Mouse (Mus musculus) MEL (cell line): ENCODE measurements at regions not wholly inside any gene's neighbourhood (a gene's known extent, or its start where the extent isn't known, plus 50 kb on each side); places are given as distances from the start of the nearest gene placed in this dataset.

Experiments used
- DNase-seq: peaks from one replicate; pipeline ENCODE4 v3.0.0; 2011; ENCODE audit warnings: low read depth, low spot score
- H3K27ac ChIP-seq: 2 replicates; pipeline ENCODE4 v1.5.1; 2012; ENCODE audit warnings: low read depth, mild to moderate bottlenecking, control low read depth, low read length, moderate library complexity; ENCODE audit not compliant: control insufficient read depth
- H3K27me3 ChIP-seq, 2 experiments: fragments of 150-350 bp in 1 of 2; sonication (generic) in 1 of 2; 2 replicates each; pipeline ENCODE4 v1.6.1; 2012; ENCODE audit warnings: low read length in 2 of 2, mild to moderate bottlenecking in 2 of 2, improper control_type of control experiment in 1 of 2, moderate library complexity in 1 of 2; ENCODE audit not compliant: insufficient read depth in 2 of 2, control insufficient read depth in 1 of 2
- H3K36me3 ChIP-seq, 2 experiments: 2 replicates each; pipeline ENCODE4 v1.6.1; 2012 to 2014; ENCODE audit warnings: low read length in 2 of 2, improper control_type of control experiment in 1 of 2, inconsistent platforms in 1 of 2, mild to moderate bottlenecking in 1 of 2; ENCODE audit not compliant: insufficient read depth in 2 of 2, control insufficient read depth in 1 of 2
- H3K4me1 ChIP-seq, 2 experiments: fragments of 150-350 bp in 1 of 2; sonication (generic) in 1 of 2; 2 replicates each; pipeline ENCODE4 v1.6.1; 2012; ENCODE audit warnings: low read length in 2 of 2, improper control_type of control experiment in 1 of 2, mild to moderate bottlenecking in 1 of 2; ENCODE audit not compliant: insufficient read depth in 2 of 2, control insufficient read depth in 1 of 2
- H3K4me3 ChIP-seq, 2 experiments: fragments of 150-350 bp in 1 of 2; sonication (generic) in 1 of 2; 2 replicates each; pipeline ENCODE4 v1.5.1; 2012; ENCODE audit warnings: low read depth in 2 of 2, low read length in 2 of 2, mild to moderate bottlenecking in 2 of 2, moderate library complexity in 2 of 2, control low read depth in 1 of 2, improper control_type of control experiment in 1 of 2; ENCODE audit not compliant: control insufficient read depth in 1 of 2, insufficient read depth in 1 of 2
- H3K79me2 ChIP-seq: 2 replicates; pipeline ENCODE4 v1.6.1; 2012; ENCODE audit warnings: mild to moderate bottlenecking, low read length, moderate library complexity; ENCODE audit not compliant: control insufficient read depth, poor library complexity, insufficient read depth
- H3K9ac ChIP-seq: 2 replicates; pipeline ENCODE4 v1.6.1; 2012; ENCODE audit warnings: low read depth, mild to moderate bottlenecking, control low read depth, low read length, moderate library complexity; ENCODE audit not compliant: control insufficient read depth, poor library complexity, severe bottlenecking
- H3K9me3 ChIP-seq: fragments of 150-350 bp; sonication (generic); replicated peaks from 2 replicates; pipeline ENCODE4 v1.6.1; 2012; ENCODE audit warnings: mild to moderate bottlenecking, low read length, improper control_type of control experiment, moderate library complexity; ENCODE audit not compliant: insufficient read depth
- BHLHE40 ChIP-seq: IDR thresholded peaks from 2 replicates; pipeline ENCODE4 v1.6.1; 2012; ENCODE audit warnings: low read depth, mild to moderate bottlenecking, inconsistent platforms, low read length, improper control_type of control experiment, borderline replicate concordance
- CHD1 ChIP-seq: IDR thresholded peaks from 2 replicates; pipeline ENCODE4 v1.6.1; 2012; ENCODE audit warnings: low read depth, mild to moderate bottlenecking, inconsistent platforms, low read length, improper control_type of control experiment
- CHD2 ChIP-seq: IDR thresholded peaks from 2 replicates; pipeline ENCODE4 v1.6.1; 2011; ENCODE audit warnings: low read length, improper control_type of control experiment
- E2F4 ChIP-seq: IDR thresholded peaks from 2 replicates; pipeline ENCODE4 v1.6.1; 2011; ENCODE audit warnings: low read depth, low read length, improper control_type of control experiment, borderline replicate concordance
- ELF1 ChIP-seq: IDR thresholded peaks from 2 replicates; pipeline ENCODE4 v1.6.1; 2014; ENCODE audit warnings: low read depth, mild to moderate bottlenecking, inconsistent platforms, low read length, improper control_type of control experiment, moderate library complexity
- EP300 ChIP-seq, 2 experiments: IDR thresholded peaks; 2 replicates each; pipeline ENCODE4 v1.6.1; 2011; ENCODE audit warnings: improper control_type of control experiment in 2 of 2, low read length in 2 of 2, low read depth in 1 of 2, mild to moderate bottlenecking in 1 of 2
- ETS1 ChIP-seq: IDR thresholded peaks from 2 replicates; pipeline ENCODE4 v1.6.1; 2012; ENCODE audit warnings: low read depth, mild to moderate bottlenecking, inconsistent platforms, low read length, improper control_type of control experiment, moderate library complexity
- GABPA ChIP-seq: IDR thresholded peaks from 2 replicates; pipeline ENCODE4 v1.6.1; 2012; ENCODE audit warnings: low read depth, mild to moderate bottlenecking, inconsistent platforms, low read length, improper control_type of control experiment, moderate library complexity
- GATA1 ChIP-seq: IDR thresholded peaks from 2 replicates; pipeline ENCODE4 v1.6.1; 2011; ENCODE audit warnings: low read depth, low read length, improper control_type of control experiment
- HCFC1 ChIP-seq: IDR thresholded peaks from 2 replicates; pipeline ENCODE4 v1.6.1; 2012; ENCODE audit warnings: low read depth, mild to moderate bottlenecking, inconsistent platforms, low read length, improper control_type of control experiment, moderate library complexity
- KAT2A ChIP-seq: conservative IDR thresholded peaks from 2 replicates; pipeline ENCODE4 v1.6.1; 2012; ENCODE audit warnings: low read depth, low read length, improper control_type of control experiment, inconsistent platforms
- MAFK ChIP-seq: IDR thresholded peaks from 2 replicates; pipeline ENCODE4 v1.6.1; 2011; ENCODE audit warnings: low read depth, mild to moderate bottlenecking, low read length, improper control_type of control experiment, borderline replicate concordance
- MAZ ChIP-seq: IDR thresholded peaks from 2 replicates; pipeline ENCODE4 v1.6.1; 2012; ENCODE audit warnings: low read depth, mild to moderate bottlenecking, inconsistent platforms, low read length, improper control_type of control experiment
- MYB ChIP-seq: IDR thresholded peaks from 2 replicates; pipeline ENCODE4 v1.6.1; 2011; ENCODE audit warnings: mild to moderate bottlenecking, low read depth, low read length, improper control_type of control experiment
- MYC ChIP-seq: IDR thresholded peaks from 2 replicates; pipeline ENCODE4 v1.6.1; 2011; ENCODE audit warnings: low read depth, mild to moderate bottlenecking, low read length, improper control_type of control experiment, moderate library complexity
- NELFE ChIP-seq: IDR thresholded peaks from 2 replicates; pipeline ENCODE4 v1.6.1; 2011; ENCODE audit warnings: low read depth, low read length, improper control_type of control experiment
- NRF1 ChIP-seq: IDR thresholded peaks from 2 replicates; pipeline ENCODE4 v1.6.1; 2014; ENCODE audit warnings: low read depth, mild to moderate bottlenecking, inconsistent platforms, low read length, improper control_type of control experiment, moderate library complexity; ENCODE audit not compliant: poor library complexity, insufficient read depth, severe bottlenecking
- POLR2A ChIP-seq, 2 experiments: IDR thresholded peaks; 2 replicates each; pipeline ENCODE4 v1.6.1; 2011 to 2012; ENCODE audit warnings: low read length in 2 of 2, mild to moderate bottlenecking in 2 of 2, control low read depth in 1 of 2, improper control_type of control experiment in 1 of 2, low read depth in 1 of 2, moderate library complexity in 1 of 2; ENCODE audit not compliant: control insufficient read depth in 1 of 2, insufficient read depth in 1 of 2, poor library complexity in 1 of 2
- POLR2AphosphoS2 ChIP-seq: IDR thresholded peaks from 2 replicates; pipeline ENCODE4 v1.6.1; 2011; ENCODE audit warnings: low read length, improper control_type of control experiment
- POLR2AphosphoS5 ChIP-seq: IDR thresholded peaks from 2 replicates; pipeline ENCODE4 v1.6.1; 2012; ENCODE audit warnings: low read depth, borderline replicate concordance, mild to moderate bottlenecking, inconsistent platforms, low read length, moderate library complexity, mixed read lengths
- RAD21 ChIP-seq: IDR thresholded peaks from 2 replicates; pipeline ENCODE4 v1.6.1; 2011; ENCODE audit warnings: mild to moderate bottlenecking, low read depth, low read length, improper control_type of control experiment
- RCOR1 ChIP-seq: IDR thresholded peaks from 2 replicates; pipeline ENCODE4 v1.6.1; 2012; ENCODE audit warnings: low read depth, mild to moderate bottlenecking, inconsistent platforms, low read length, improper control_type of control experiment
- SMC3 ChIP-seq: IDR thresholded peaks from 2 replicates; pipeline ENCODE4 v1.6.1; 2011; ENCODE audit warnings: low read depth, low read length, improper control_type of control experiment
- TAL1 ChIP-seq: IDR thresholded peaks from 2 replicates; pipeline ENCODE4 v1.6.1; 2012; ENCODE audit warnings: mild to moderate bottlenecking, inconsistent platforms, low read length, moderate library complexity, mixed read lengths
- TBP ChIP-seq: IDR thresholded peaks from 2 replicates; pipeline ENCODE4 v1.8.0; 2011; ENCODE audit warnings: low read depth, low read length, improper control_type of control experiment
- TCF12 ChIP-seq: IDR thresholded peaks from 2 replicates; pipeline ENCODE4 v1.6.1; 2014; ENCODE audit warnings: low read depth, mild to moderate bottlenecking, inconsistent platforms, low read length, improper control_type of control experiment, moderate library complexity
- UBTF ChIP-seq: IDR thresholded peaks from 2 replicates; pipeline ENCODE4 v1.6.1; 2012; ENCODE audit warnings: low read depth, mild to moderate bottlenecking, inconsistent platforms, low read length, improper control_type of control experiment, moderate library complexity, borderline replicate concordance; ENCODE audit not compliant: insufficient read depth
- USF1 ChIP-seq: IDR thresholded peaks from 2 replicates; pipeline ENCODE4 v1.6.1; 2014; ENCODE audit warnings: low read depth, mild to moderate bottlenecking, inconsistent platforms, low read length, improper control_type of control experiment, moderate library complexity
- USF2 ChIP-seq, 2 experiments: IDR thresholded peaks; 2 replicates each; pipeline ENCODE4 v1.6.1; 2011 to 2012; ENCODE audit warnings: improper control_type of control experiment in 2 of 2, low read length in 2 of 2, borderline replicate concordance in 1 of 2, inconsistent platforms in 1 of 2, low read depth in 1 of 2, mild to moderate bottlenecking in 1 of 2; ENCODE audit not compliant: insufficient read depth in 1 of 2
- ZC3H11A ChIP-seq: IDR thresholded peaks from 2 replicates; pipeline ENCODE4 v1.6.1; 2012; ENCODE audit warnings: low read depth, mild to moderate bottlenecking, inconsistent platforms, low read length, improper control_type of control experiment
- ZNF384 ChIP-seq: IDR thresholded peaks from 2 replicates; pipeline ENCODE4 v1.6.1; 2012; ENCODE audit warnings: low read depth, mild to moderate bottlenecking, inconsistent platforms, low read length, improper control_type of control experiment

DNA sequence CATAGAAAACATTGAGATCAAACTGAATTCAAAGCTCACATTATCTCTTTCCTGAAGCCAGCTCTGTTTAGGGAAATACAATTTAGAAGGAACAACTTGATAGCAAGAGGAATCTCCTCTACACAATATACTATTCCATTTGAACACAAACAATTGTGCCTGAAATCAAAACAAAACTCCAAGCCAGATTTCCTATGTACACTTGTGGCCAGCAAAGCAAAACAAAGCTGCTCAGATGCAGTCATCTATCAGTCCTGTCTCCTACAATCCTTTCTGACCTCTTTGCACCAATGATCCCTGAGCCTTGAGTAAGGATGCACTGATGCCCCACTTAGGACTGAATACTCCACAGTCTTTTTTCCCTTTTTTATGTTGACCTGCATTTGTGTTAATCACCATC, 920.2 kb downstream of the Pcdh17 start:
- TF ChIP-seq USF2 (IDR thresholded peaks at IDR 0.05; ENCODE audit: borderline replicate concordance in 1 of 2, insufficient read depth in 1 of 2, low read depth in 1 of 2, low read length in 2 of 2) (no peak), TAL1 (no peak), UBTF (no peak), NELFE (no peak), TBP (no peak), CHD1 (no peak), MAFK (no peak), POLR2A (IDR thresholded peaks at IDR 0.05; ENCODE audit: control insufficient read depth in 1 of 2, insufficient read depth in 1 of 2, low read depth in 1 of 2, low read length in 2 of 2, poor library complexity in 1 of 2) (no peak), SMC3 (no peak), MAZ (no peak), GATA1 (no peak), USF1 (no peak)
- no peaks in the 10 kb centered on the region for H3K9me3 ChIP-seq
- no peak overlapping the region for H3K9ac ChIP-seq
- no peaks in the 10 kb centered on the region for H3K4me1 ChIP-seq
- no peaks in the 10 kb centered on the region for H3K36me3 ChIP-seq
- no peak overlapping the region for H3K4me3 ChIP-seq
- no peak overlapping the region for H3K27ac ChIP-seq
- no peaks in the 10 kb centered on the region for H3K79me2 ChIP-seq
- H3K27me3 ChIP-seq: no peaks in the 10 kb centered on the region
- no peak for DNase-seq

DNA sequence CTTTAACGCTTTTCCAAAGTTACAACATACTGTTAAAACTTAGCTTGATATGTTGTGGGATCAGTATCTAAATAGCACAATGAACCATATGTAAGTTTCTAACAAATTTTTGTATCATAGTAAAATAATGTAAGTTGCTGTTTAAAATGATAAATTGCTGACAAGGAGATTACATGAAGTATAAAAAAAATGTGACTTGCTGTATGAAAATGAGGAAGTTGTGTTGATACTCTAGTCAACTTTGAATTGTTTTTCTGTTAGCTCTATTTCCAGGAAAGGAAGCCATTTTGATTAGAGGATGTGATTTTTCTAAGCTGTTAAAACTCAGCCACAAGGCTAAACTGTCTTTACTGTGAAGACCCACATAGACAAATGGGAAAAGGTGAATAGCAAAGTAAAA, 929.9 kb downstream of the Pcdh17 start:
- H3K9ac ChIP-seq: no peak overlapping the region
- H3K36me3 ChIP-seq: no peaks in the 10 kb centered on the region
- H3K27ac ChIP-seq: no peak overlapping the region
- no peaks in the 10 kb centered on the region for H3K27me3 ChIP-seq
- no peaks in the 10 kb centered on the region for H3K79me2 ChIP-seq
- no peak overlapping the region for H3K4me3 ChIP-seq
- no peaks in the 10 kb centered on the region for H3K4me1 ChIP-seq
- no peaks in the 10 kb centered on the region for H3K9me3 ChIP-seq
- peak; percentile 43 for DNase-seq
- TF ChIP-seq ELF1 (no peak), TBP (no peak), MYC (no peak), ZNF384 (peak; percentile 80), RCOR1 (peak; percentile 73), TCF12 (no peak), E2F4 (no peak), NRF1 (no peak), HCFC1 (no peak), KAT2A (no peak), USF1 (no peak), GABPA (no peak), RAD21 (no peak), BHLHE40 (no peak), POLR2AphosphoS2 (no peak), POLR2AphosphoS5 (no peak), ZC3H11A (no peak), USF2 (IDR thresholded peaks at IDR 0.05; ENCODE audit: borderline replicate concordance in 1 of 2, insufficient read depth in 1 of 2, low read depth in 1 of 2, low read length in 2 of 2) (no peak), EP300 (IDR thresholded peaks at IDR 0.05; ENCODE audit: low read depth in 1 of 2, low read length in 2 of 2) (peak; percentile 6 to 29; a peak in 2 of 4 replicates), POLR2A (IDR thresholded peaks at IDR 0.05; ENCODE audit: control insufficient read depth in 1 of 2, insufficient read depth in 1 of 2, low read depth in 1 of 2, low read length in 2 of 2, poor library complexity in 1 of 2) (no peak), NELFE (no peak), UBTF (no peak), TAL1 (no peak), CHD2 (no peak), CHD1 (no peak), MAZ (no peak), ETS1 (no peak), MYB (no peak)
